Mouse (Mus musculus) bone marrow macrophage, adult 2 months (primary cell): ENCODE measurements around the gene Bcan.

ENCODE experiments used
- CTCF ChIP-seq: IDR thresholded peaks from 2 replicates; pipeline ENCODE4 v1.5.1; 2012; ENCODE audit warnings: low read depth, mild to moderate bottlenecking, low read length, moderate library complexity
- POLR2A ChIP-seq: IDR thresholded peaks from 2 replicates; pipeline ENCODE4 v1.6.1; 2012; ENCODE audit warnings: mild to moderate bottlenecking, low read depth, low read length, borderline replicate concordance

- TF ChIP-seq CTCF (no peak), POLR2A (no peak)
These were observed 4.7 kb downstream of the Bcan start for GRCm38 (mm10) chr3:87995331-87995730.
